Mouse (Mus musculus) heart, adult 2 months (tissue): ENCODE results near the gene Nudcd2.

Source experiments
- CTCF ChIP-seq: fragments of 200-600 bp; IDR thresholded peaks from 2 replicates; pipeline ENCODE4 v1.8.1; 2022; ENCODE audit warnings: antibody characterized with exemption, mild to moderate bottlenecking, moderate library complexity
- EP300 ChIP-seq: fragments of 200-500 bp; IDR thresholded peaks from 2 replicates; pipeline ENCODE4 v1.6.1; 2011; ENCODE audit warnings: low read depth, low read length, control low read depth; ENCODE audit not compliant: insufficient read depth
- POLR2A ChIP-seq: fragments of 200-500 bp; IDR thresholded peaks from 2 replicates; pipeline ENCODE4 v1.6.1; 2011; ENCODE audit warnings: mild to moderate bottlenecking, low read depth, low read length, control low read depth; ENCODE audit not compliant: insufficient read depth

DNA sequence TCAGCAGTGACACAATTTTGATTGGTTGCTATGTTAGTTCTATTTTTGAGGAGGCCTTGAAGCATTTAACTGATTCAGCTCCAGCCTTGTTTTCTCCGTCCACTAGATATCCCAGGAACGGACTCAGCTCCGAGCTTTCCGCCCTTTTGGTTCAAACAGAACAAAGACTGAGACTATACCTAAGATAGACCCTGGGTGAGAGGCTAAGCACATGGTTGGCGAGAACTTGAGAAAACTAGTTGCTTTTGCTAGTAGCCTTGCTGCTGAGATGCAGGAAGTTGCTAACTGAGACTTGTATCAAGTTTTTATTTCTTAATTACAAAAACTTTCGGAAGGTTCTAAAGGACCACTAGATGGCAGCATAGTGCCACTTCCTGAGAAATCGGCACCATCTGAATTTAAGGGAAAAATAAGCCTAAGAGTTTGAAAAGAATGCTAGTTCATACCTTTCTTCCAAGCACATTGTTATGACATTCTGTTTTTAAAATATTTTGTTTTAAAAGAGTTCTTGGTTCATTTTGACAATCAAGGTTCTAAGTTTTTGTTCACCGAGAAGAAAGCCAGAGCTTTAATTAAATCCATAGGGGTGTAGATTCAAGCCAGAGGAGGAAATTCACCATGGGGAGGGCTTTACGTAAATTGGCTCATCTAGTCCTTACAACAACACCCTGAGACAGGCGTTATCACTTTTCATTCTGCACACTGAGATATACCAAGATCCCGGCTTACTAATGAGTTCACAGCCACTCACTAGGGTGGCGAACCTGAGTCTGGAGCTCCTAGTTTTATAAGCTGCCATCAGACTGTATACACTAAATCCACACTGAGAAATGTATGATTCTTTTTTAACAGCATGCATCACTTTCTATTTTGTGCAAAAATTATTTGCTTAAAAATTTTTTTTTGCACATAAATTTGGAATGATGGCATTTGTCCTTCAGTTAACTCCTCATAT, 42.1 kb downstream of the Nudcd2 start:
- TF ChIP-seq POLR2A (no peak), CTCF (peak; percentile 86), EP300 (no peak)
